Mouse (Mus musculus) heart, adult 2 months (tissue): ENCODE data around the gene Lrit2.

ENCODE experiments used
- CTCF ChIP-seq: fragments of 200-600 bp; IDR thresholded peaks from 2 replicates; pipeline ENCODE4 v1.8.1; 2022; ENCODE audit warnings: antibody characterized with exemption, mild to moderate bottlenecking, moderate library complexity
- POLR2A ChIP-seq: fragments of 200-500 bp; IDR thresholded peaks from 2 replicates; pipeline ENCODE4 v1.6.1; 2011; ENCODE audit warnings: mild to moderate bottlenecking, low read depth, low read length, control low read depth; ENCODE audit not compliant: insufficient read depth

DNA sequence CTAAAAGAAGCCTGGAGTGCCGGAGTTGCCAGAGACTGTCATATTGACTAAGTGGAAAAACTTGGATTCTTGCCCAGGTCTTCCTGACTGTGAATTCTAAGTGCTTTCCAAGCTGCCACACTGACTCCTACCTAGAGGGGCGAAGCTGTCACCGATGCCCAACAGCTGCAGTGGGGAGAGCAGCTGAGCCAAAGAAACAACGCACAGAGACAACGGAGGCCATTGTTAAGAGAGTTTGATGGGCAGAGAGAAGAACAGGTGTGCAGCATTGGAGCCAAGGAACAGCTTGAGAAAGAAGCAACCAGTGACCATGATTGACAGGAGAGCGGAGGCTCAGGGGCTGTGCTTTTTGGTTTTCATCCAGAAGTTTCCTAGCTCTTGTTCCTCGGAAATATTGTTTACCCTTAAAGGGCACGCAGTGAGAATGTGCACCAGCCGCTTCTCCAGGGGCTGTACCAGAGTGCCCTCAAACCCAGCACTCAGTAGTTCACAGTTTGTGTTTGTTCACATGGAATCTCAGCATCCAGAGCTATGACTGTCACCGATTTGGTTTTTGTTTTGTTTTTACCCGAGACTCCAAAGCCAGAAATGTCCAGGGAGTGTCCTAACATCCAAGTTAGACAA is 35.1 kb upstream of the Lrit2 start:
- TF ChIP-seq POLR2A: no peak
- TF ChIP-seq CTCF: no peak
